Mouse (Mus musculus): ENCODE measurements around the gene Rbm18.
"Not testable (repeated sequence)": the region's sequence is repeated elsewhere in the genome, so short reads cannot be mapped to it uniquely, and the experiment has no call there.

Rbm18 gene

GRCm38 (mm10) chr2:36136300-36136941 is at the start of gene Rbm18, which contains the start of gene Mrrf:
TSS of gene Rbm18 (minus strand) at chr2:36136773.
TSS of gene Mrrf (plus strand) at chr2:36136389.
- in situ Hi-C loops (cut with MboI, MseI): no loop called here

- in situ Hi-C loops (cut with MboI, MseI): no loop called here
Measured at GRCm38 (mm10) chr2:36184876-36185275, 48.3 kb upstream of the Rbm18 start.

GRCm38 (mm10) chr2:36184192-36184591 is 47.6 kb upstream of the Rbm18 start:
- in situ Hi-C loops (cut with MboI, MseI): no loop called here

GRCm38 (mm10) chr2:36183278-36183677 is 46.7 kb upstream of the Rbm18 start:
- in situ Hi-C loops (cut with MboI, MseI): no loop called here

- in situ Hi-C loops (cut with MboI, MseI): not testable (repeated sequence)
Measured at GRCm38 (mm10) chr2:36181587-36182368, 45.2 kb upstream of the Rbm18 start.

GRCm38 (mm10) chr2:36179487-36179886 is 42.9 kb upstream of the Rbm18 start:
- in situ Hi-C loops (cut with MboI, MseI): no loop called here

GRCm38 (mm10) chr2:36172574-36172973 is 36.0 kb upstream of the Rbm18 start:
- in situ Hi-C loops (cut with MboI, MseI): no loop called here

GRCm38 (mm10) chr2:36172136-36172535 is 35.6 kb upstream of the Rbm18 start:
- in situ Hi-C loops (cut with MboI, MseI): no loop called here

- in situ Hi-C loops (cut with MboI, MseI): no loop called here
Measured at GRCm38 (mm10) chr2:36169176-36169575, 32.6 kb upstream of the Rbm18 start.

- in situ Hi-C loops (cut with MboI, MseI): no loop called here
Measured at GRCm38 (mm10) chr2:36167990-36168618, 31.5 kb upstream of the Rbm18 start.

- in situ Hi-C loops (cut with MboI, MseI): no loop called here
Measured at GRCm38 (mm10) chr2:36159336-36159735, 22.8 kb upstream of the Rbm18 start.

GRCm38 (mm10) chr2:36157461-36157860 is 20.9 kb upstream of the Rbm18 start:
- in situ Hi-C loops (cut with MboI, MseI): no loop called here

- in situ Hi-C loops (cut with MboI, MseI): not testable (repeated sequence)
Measured at GRCm38 (mm10) chr2:36152401-36152800, 15.8 kb upstream of the Rbm18 start.

GRCm38 (mm10) chr2:36148876-36149365 is 12.3 kb upstream of the Rbm18 start:
- in situ Hi-C loops (cut with MboI, MseI): no loop called here

- in situ Hi-C loops (cut with MboI, MseI): no loop called here
Measured at GRCm38 (mm10) chr2:36139096-36139495, 2.5 kb upstream of the Rbm18 start.

GRCm38 (mm10) chr2:36135887-36136286 is 686 bp downstream of the Rbm18 start:
- in situ Hi-C loops (cut with MboI, MseI): no loop called here

GRCm38 (mm10) chr2:36129051-36129450 is 7.5 kb downstream of the Rbm18 start:
- in situ Hi-C loops (cut with MboI, MseI): no loop called here

- in situ Hi-C loops (cut with MboI, MseI): no loop called here
Measured at GRCm38 (mm10) chr2:36127973-36128372, 8.6 kb downstream of the Rbm18 start.

- in situ Hi-C loops (cut with MboI, MseI): no loop called here
Measured at GRCm38 (mm10) chr2:36126795-36127429, 9.7 kb downstream of the Rbm18 start.

GRCm38 (mm10) chr2:36112632-36113031 is 23.9 kb downstream of the Rbm18 start:
- in situ Hi-C loops (cut with MboI, MseI): no loop called here

- in situ Hi-C loops (cut with MboI, MseI): no loop called here
Measured at GRCm38 (mm10) chr2:36108615-36109014, 28.0 kb downstream of the Rbm18 start.

Data from T-helper 1 cell (primary cell).